Mouse (Mus musculus) midbrain, postnatal 0 days (tissue): ENCODE measurements around the gene Thrsp. TPM values are rescaled to one million over a fixed set of nuclear protein-coding genes. Genes with fewer than 3 reads are reported as not detected.

ENCODE experiments used
- ATAC-seq: fragments of 200-750 bp; cut with Nextera tagmentation; 2 replicates; pipeline ENCODE4 v1.8.0; 2017; ENCODE audit warnings: moderate number of reproducible peaks, mild to moderate bottlenecking, moderate TSS enrichment, moderate library complexity; ENCODE audit not compliant: low FRiP score
- DNase-seq: peaks from one replicate; pipeline ENCODE4 v3.0.0-alpha.2; 2015; ENCODE audit warnings: low spot score
- H3K27ac ChIP-seq: fragments of 300-500 bp; sonication (generic); 2 replicates; pipeline ENCODE4 v1.5.1; 2014; ENCODE audit warnings: low read depth, mild to moderate bottlenecking, low read length, mixed read lengths
- H3K27me3 ChIP-seq: fragments of 300-500 bp; sonication (generic); 2 replicates; pipeline ENCODE4 v1.6.1; 2014; ENCODE audit warnings: low read length, control low read depth, mixed read lengths; ENCODE audit not compliant: insufficient read depth
- H3K36me3 ChIP-seq: fragments of 300-500 bp; sonication (generic); 2 replicates; pipeline ENCODE4 v1.6.1; 2014; ENCODE audit warnings: low read length, control low read depth, mixed read lengths; ENCODE audit not compliant: insufficient read depth
- H3K4me1 ChIP-seq: fragments of 300-500 bp; sonication (generic); 2 replicates; pipeline ENCODE4 v1.6.1; 2014; ENCODE audit warnings: mild to moderate bottlenecking, control low read depth, antibody characterized with exemption, low read length, mixed read lengths; ENCODE audit not compliant: insufficient read depth
- H3K4me2 ChIP-seq: fragments of 300-500 bp; sonication (generic); 2 replicates; pipeline ENCODE4 v1.6.1; 2014; ENCODE audit warnings: low read depth, mild to moderate bottlenecking, low read length, mixed read lengths; ENCODE audit not compliant: poor library complexity, severe bottlenecking
- H3K4me3 ChIP-seq: fragments of 300-500 bp; sonication (generic); 2 replicates; pipeline ENCODE4 v1.5.1; 2014; ENCODE audit warnings: low read depth, mild to moderate bottlenecking, low read length, moderate library complexity
- H3K9ac ChIP-seq: fragments of 300-500 bp; sonication (generic); replicated peaks from 2 replicates; pipeline ENCODE4 v1.6.1; 2014; ENCODE audit warnings: mild to moderate bottlenecking, low read length, moderate library complexity, mixed read lengths; ENCODE audit not compliant: poor library complexity, severe bottlenecking
- H3K9me3 ChIP-seq: fragments of 300-500 bp; sonication (generic); 2 replicates; pipeline ENCODE4 v1.6.1; 2016; ENCODE audit warnings: low read length, control low read depth
- CTCF ChIP-seq: IDR thresholded peaks from 2 replicates; pipeline ENCODE4 v1.5.1; 2016; ENCODE audit warnings: antibody characterized with exemption, mild to moderate bottlenecking
- WGBS: fragments of 180-500 bp; shearing (Covaris S2); extraction: QIAGEN DNeasy Blood & Tissue Kit; methylation state at CpG from one replicate; pipeline ENCODE4 v1.1.7; 2014; 5-methylcytosine and 5-hydroxymethylcytosine counted together
- polyA plus RNA-seq: library from polyadenylated mRNA; unstranded; fragments of >200 nt; fragmentation: Nextera tagmentation; extraction: Ambion mirVana; gene quantifications from 2 replicates; pipeline ENCODE4 v1.2.1, GENCODE M21; 2015
- total RNA-seq: library from RNA; depleted of rRNA; stranded (reverse); fragments of >200 nt; gene quantifications from 2 replicates; pipeline ENCODE4 v1.2.3, GENCODE M21; 2014

Gene Thrsp
- total and polyA plus RNA-seq, 2 experiments from 2014 or later, result 1.6 to 1.7 TPM

GRCm38 (mm10) chr7:97413981-97414380 is 3.5 kb downstream of the Thrsp start:
- TF ChIP-seq CTCF, result no peak
- ATAC-seq, result no peak
- 100% methylated on average over 1 of the region's 1 CpGs for WGBS

GRCm38 (mm10) chr7:97411575-97411974 is 6.0 kb downstream of the Thrsp start:
- no peak for ATAC-seq
- no peaks in the 10 kb centered on the region for H3K4me1 ChIP-seq
- no peaks in the 10 kb centered on the region for H3K27me3 ChIP-seq
- WGBS, result 86% methylated on average over 3 of the region's 3 CpGs
- H3K4me3 ChIP-seq, result no peak overlapping the region
- no peaks in the 10 kb centered on the region for H3K9me3 ChIP-seq
- H3K27ac ChIP-seq, result no peak overlapping the region
- no peak overlapping the region for H3K9ac ChIP-seq
- DNase-seq, result no peak
- peaks cover 23% of the 10 kb centered on the region; the same call in 1 of the 2 replicates for H3K36me3 ChIP-seq
- no peak overlapping the region for H3K4me2 ChIP-seq
- TF ChIP-seq CTCF, result peak; percentile 57

More at GRCm38 (mm10) chr7:97413981-97414380, 3.5 kb downstream of the Thrsp start:
- H3K27me3 ChIP-seq, result no peaks in the 10 kb centered on the region
- no peaks in the 10 kb centered on the region for H3K4me1 ChIP-seq
- no peaks in the 10 kb centered on the region for H3K9me3 ChIP-seq
- no peak overlapping the region for H3K27ac ChIP-seq
- H3K4me2 ChIP-seq, result no peak overlapping the region
- H3K4me3 ChIP-seq, result no peak overlapping the region
- H3K36me3 ChIP-seq, result peaks cover 17% of the 10 kb centered on the region; the same call in 1 of the 2 replicates
- DNase-seq, result no peak
- no peak overlapping the region for H3K9ac ChIP-seq

- WGBS, result 89% methylated on average over 2 of the region's 2 CpGs
- TF ChIP-seq CTCF, result no peak
- Histone ChIP-seq H3K27me3 (no peaks in the 10 kb centered on the region), H3K4me2 (no peak overlapping the region), H3K36me3 (peaks cover 23% of the 10 kb centered on the region; the same call in 1 of the 2 replicates), H3K9me3 (no peaks in the 10 kb centered on the region), H3K9ac (no peak overlapping the region), H3K4me3 (no peak overlapping the region), H3K4me1 (no peaks in the 10 kb centered on the region), H3K27ac (no peak overlapping the region)
- no peak for DNase-seq
- no peak for ATAC-seq
Observed at GRCm38 (mm10) chr7:97411106-97411505, 6.4 kb downstream of the Thrsp start.

GRCm38 (mm10) chr7:97407145-97407544 is 10.4 kb downstream of the Thrsp start:
- Histone ChIP-seq H3K4me1 (no peaks in the 10 kb centered on the region), H3K36me3 (peaks cover 18% of the 10 kb centered on the region; the same call in 1 of the 2 replicates), H3K27me3 (no peaks in the 10 kb centered on the region), H3K4me2 (no peak overlapping the region), H3K9ac (no peak overlapping the region), H3K4me3 (no peak overlapping the region), H3K27ac (no peak overlapping the region), H3K9me3 (no peaks in the 10 kb centered on the region)
- ATAC-seq (no peak), DNase-seq (no peak)
- WGBS, result 83% methylated on average over 10 of the region's 10 CpGs
- no peak for TF ChIP-seq CTCF

GRCm38 (mm10) chr7:97399960-97400715 is 17.4 kb downstream of the Thrsp start, which contains the start of gene Ndufc2:
Ndufc2 (plus strand) TSS chr7:97400003.
- peaks cover 4% of the 10 kb centered on the region for H3K4me1 ChIP-seq
- H3K9ac ChIP-seq, result peak within 1 kb of the TSS; percentile 99
- no peaks in the 10 kb centered on the region for H3K36me3 ChIP-seq
- under 1% methylated on average over 54 of the region's 54 CpGs for WGBS
- peak; percentile 92 for DNase-seq
- peak within 1 kb of the TSS; percentile 93 for H3K27ac ChIP-seq
- no peaks in the 10 kb centered on the region for H3K9me3 ChIP-seq
- H3K27me3 ChIP-seq, result no peaks in the 10 kb centered on the region
- no peak for TF ChIP-seq CTCF
- peak within 1 kb of the TSS; percentile 91 for H3K4me3 ChIP-seq
- H3K4me2 ChIP-seq, result peak within 1 kb of the TSS; percentile 69
- peak; percentile 95 for ATAC-seq

- Histone ChIP-seq H3K9ac (no peak overlapping the region), H3K4me1 (peaks cover 4% of the 10 kb centered on the region), H3K27ac (no peak overlapping the region), H3K27me3 (no peaks in the 10 kb centered on the region), H3K36me3 (no peaks in the 10 kb centered on the region), H3K4me2 (no peak overlapping the region), H3K4me3 (no peak overlapping the region), H3K9me3 (no peaks in the 10 kb centered on the region)
- ATAC-seq (no peak), DNase-seq (no peak)
- TF ChIP-seq CTCF, result no peak
- 85% methylated on average over 6 of the region's 6 CpGs for WGBS
Observed at GRCm38 (mm10) chr7:97398943-97399342, 18.6 kb downstream of the Thrsp start.
